Mouse (Mus musculus) brain, embryonic 14.5 days (tissue): Measurements from ENCODE around the gene Pex11b.

Experiments
- CTCF ChIP-seq: fragments of 200-500 bp; IDR thresholded peaks from 2 replicates; pipeline ENCODE4 v1.5.1; 2012; ENCODE audit warnings: inconsistent platforms, mild to moderate bottlenecking, moderate library complexity, borderline replicate concordance; ENCODE audit not compliant: insufficient read depth, insufficient read length; ENCODE audit errors: extremely low read depth
- POLR2A ChIP-seq: fragments of 200-500 bp; IDR thresholded peaks from 2 replicates; pipeline ENCODE4 v1.6.1; 2012; ENCODE audit warnings: mild to moderate bottlenecking, inconsistent platforms, borderline replicate concordance; ENCODE audit not compliant: poor library complexity, insufficient read depth, insufficient read length, severe bottlenecking; ENCODE audit errors: extremely low read depth

DNA sequence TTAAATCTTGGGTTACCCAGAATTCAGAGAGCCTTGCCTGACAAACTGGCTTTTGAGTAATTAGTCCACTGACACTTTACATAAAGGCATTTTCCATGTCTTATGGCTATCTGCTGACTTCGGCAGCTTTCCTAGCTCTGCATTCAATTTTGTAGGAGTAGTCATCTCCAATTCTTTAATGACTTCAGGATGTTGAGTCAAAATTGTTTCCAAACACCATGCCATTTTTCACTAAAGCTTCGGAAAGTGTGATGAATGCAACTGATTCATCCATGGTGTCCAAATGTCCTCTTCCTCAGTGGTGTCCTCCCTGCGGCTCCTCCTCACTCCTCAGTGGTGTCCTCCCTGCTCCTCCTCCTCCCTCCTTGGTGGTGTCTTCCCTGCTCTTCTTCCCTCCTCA is 17.2 kb upstream of the Pex11b start:
- TF ChIP-seq POLR2A: no peak
- TF ChIP-seq CTCF: no peak
